Mouse (Mus musculus) G1E (cell line): Measurements from ENCODE around the gene Relch. TPM values are rescaled to one million over a fixed set of nuclear protein-coding genes. Genes with fewer than 3 reads are reported as not detected.

Experiments used
- ATAC-seq: 2 replicates; pipeline ENCODE4 v1.8.0; 2016; ENCODE audit warnings: mild to moderate bottlenecking; ENCODE audit not compliant: insufficient number of reproducible peaks, poor library complexity, low FRiP score, severe bottlenecking; ENCODE audit errors: extremely low read depth
- DNase-seq: peaks from one replicate; pipeline ENCODE4 v3.0.0; 2012; ENCODE audit warnings: low spot score
- H3K27me3 ChIP-seq: 2 replicates; pipeline ENCODE4 v1.6.1; 2012; ENCODE audit warnings: mild to moderate bottlenecking, low read length, inconsistent platforms; ENCODE audit not compliant: insufficient read depth
- H3K36me3 ChIP-seq: replicated peaks from 2 replicates; pipeline ENCODE3; 2012; ENCODE audit warnings: mild to moderate bottlenecking, inconsistent platforms
- H3K4me1 ChIP-seq: 2 replicates; pipeline ENCODE4 v1.6.1; 2012; ENCODE audit warnings: low read depth, low read length, inconsistent platforms, mixed read lengths; ENCODE audit not compliant: insufficient read depth
- H3K4me3 ChIP-seq: 2 replicates; pipeline ENCODE4 v1.5.1; 2012; ENCODE audit warnings: low read depth, mild to moderate bottlenecking, inconsistent platforms, low read length, moderate library complexity, mixed read lengths
- H3K9me3 ChIP-seq: replicated peaks from 2 replicates; pipeline ENCODE4 v1.6.1; 2012; ENCODE audit warnings: inconsistent platforms
- CTCF ChIP-seq: IDR thresholded peaks from 2 replicates; pipeline ENCODE4 v1.5.1; 2012; ENCODE audit warnings: low read depth, low read length, inconsistent platforms, mixed read lengths
- GATA1 ChIP-seq: IDR thresholded peaks from 2 replicates; pipeline ENCODE4 v1.6.1; 2012; ENCODE audit warnings: borderline replicate concordance, low read length, inconsistent platforms, mixed read lengths
- GATA2 ChIP-seq: IDR thresholded peaks from 2 replicates; pipeline ENCODE4 v1.6.1; 2012; ENCODE audit warnings: low read depth, low read length, inconsistent platforms, borderline replicate concordance
- POLR2AphosphoS5 ChIP-seq: IDR thresholded peaks from 2 replicates; pipeline ENCODE4 v1.6.1; 2012; ENCODE audit warnings: low read depth, low read length, inconsistent platforms; ENCODE audit not compliant: insufficient replicate concordance
- TAL1 ChIP-seq: conservative IDR thresholded peaks from 2 replicates; pipeline ENCODE4 v1.6.1; 2012; ENCODE audit warnings: low read depth, low read length, inconsistent platforms, mixed read lengths
- polyA plus RNA-seq: library from polyadenylated mRNA; stranded (reverse); fragments of >175 nt; gene quantifications from 2 replicates; pipeline ENCODE4 v1.2.3, GENCODE M21; 2012
- total RNA-seq, 2 experiments: library from RNA; stranded (forward) in 1 of 2; stranded (reverse) in 1 of 2; fragments of 200-1000 nt in 1 of 2; fragments of >200 nt in 1 of 2; fragmentation: Nextera tagmentation in 1 of 2; gene quantifications; 2 replicates each; pipeline ENCODE4 v1.2.3; 2014 to 2017

The Relch gene
- total and polyA plus RNA-seq, 3 experiments: 40.8 to 83.2 (median 76.6) TPM

DNA sequence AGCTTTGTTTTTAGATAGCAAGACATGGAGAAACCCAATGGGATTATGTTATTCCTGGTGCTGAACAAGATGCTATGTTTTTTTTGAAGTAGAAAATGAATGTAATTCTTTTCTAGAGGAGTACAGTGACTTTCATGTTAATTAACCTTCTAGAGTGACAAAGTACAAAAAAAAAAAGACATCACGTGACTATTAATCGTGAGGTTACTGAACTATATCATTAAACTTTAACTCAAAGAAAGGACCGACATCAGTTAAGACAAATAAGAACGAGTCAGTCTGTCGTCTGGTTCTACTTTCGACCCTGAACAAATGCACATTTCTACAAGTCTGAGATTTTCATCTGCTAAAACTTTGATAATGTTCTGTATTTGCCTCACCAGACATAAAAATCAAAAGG lies 74.7 kb downstream of the Relch start:
- H3K4me3 ChIP-seq: no peak overlapping the region
- H3K27me3 ChIP-seq: no peaks in the 10 kb centered on the region
- no peaks in the 10 kb centered on the region for H3K9me3 ChIP-seq
- no peak for ATAC-seq
- peaks cover 54% of the 10 kb centered on the region for H3K36me3 ChIP-seq
- DNase-seq: no peak
- H3K4me1 ChIP-seq: no peaks in the 10 kb centered on the region
- no peak for TF ChIP-seq GATA2
- TF ChIP-seq GATA1: no peak
- no peak for TF ChIP-seq POLR2AphosphoS5
- TF ChIP-seq CTCF: no peak
- TF ChIP-seq TAL1: no peak

DNA sequence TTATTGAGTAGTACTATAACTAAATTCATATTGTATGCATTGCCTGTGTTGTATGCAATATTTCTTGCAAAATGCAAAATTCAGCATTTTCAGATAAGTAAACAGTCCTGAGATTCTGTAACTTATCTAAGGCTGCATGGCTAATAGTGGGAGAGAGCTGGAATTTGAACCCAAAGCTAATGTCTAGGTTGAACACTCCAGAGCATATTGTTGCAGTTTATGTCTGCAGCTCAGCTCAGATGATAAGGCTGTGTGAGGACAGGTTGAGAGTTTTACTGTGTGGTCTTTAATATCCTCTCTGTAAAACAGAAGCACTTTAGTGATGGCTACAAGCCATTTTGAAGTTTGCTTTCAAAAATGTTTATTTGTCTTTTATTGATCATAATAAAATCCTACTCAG lies 75.8 kb downstream of the Relch start:
- Histone ChIP-seq H3K4me3 (no peak overlapping the region), H3K9me3 (no peaks in the 10 kb centered on the region), H3K27me3 (no peaks in the 10 kb centered on the region), H3K36me3 (peaks cover 58% of the 10 kb centered on the region), H3K4me1 (no peaks in the 10 kb centered on the region)
- TF ChIP-seq TAL1 (no peak), CTCF (no peak), GATA2 (no peak), GATA1 (no peak), POLR2AphosphoS5 (no peak)
- no peak for DNase-seq
- no peak for ATAC-seq

- no peak for TF ChIP-seq GATA1
- DNase-seq (no peak), ATAC-seq (no peak)
- Histone ChIP-seq H3K27me3 (no peaks in the 10 kb centered on the region), H3K4me1 (no peaks in the 10 kb centered on the region), H3K36me3 (peaks cover 64% of the 10 kb centered on the region), H3K9me3 (no peaks in the 10 kb centered on the region), H3K4me3 (no peak overlapping the region)
These were observed 78.8 kb downstream of the Relch start for GRCm38 (mm10) chr1:105742481-105742880.

DNA sequence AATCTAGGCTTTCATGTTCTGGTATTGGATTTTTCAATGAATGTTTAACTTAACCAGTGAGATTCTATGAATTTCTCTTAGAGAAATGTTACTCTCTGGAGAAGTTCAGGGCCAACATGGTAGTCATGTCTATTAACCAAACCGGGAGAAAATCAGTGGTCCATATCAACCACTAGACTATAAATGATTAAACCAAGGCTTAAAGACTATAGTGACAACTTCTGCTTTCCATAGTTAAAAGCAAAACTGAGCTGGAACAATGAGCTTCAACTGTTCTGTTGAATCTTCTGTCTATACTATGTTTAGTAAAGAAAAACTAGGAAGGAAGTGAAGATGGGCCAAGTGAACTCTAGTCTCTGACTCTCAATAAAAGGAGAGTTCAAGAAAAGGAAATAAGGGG lies 82.8 kb downstream of the Relch start:
- no peaks in the 10 kb centered on the region for H3K4me1 ChIP-seq
- H3K27me3 ChIP-seq: no peaks in the 10 kb centered on the region
- no peaks in the 10 kb centered on the region for H3K9me3 ChIP-seq
- ATAC-seq (no peak), DNase-seq (no peak)
- H3K4me3 ChIP-seq: no peak overlapping the region
- H3K36me3 ChIP-seq: peaks cover 75% of the 10 kb centered on the region
- no peak for TF ChIP-seq GATA1
- no peak for TF ChIP-seq TAL1
- TF ChIP-seq POLR2AphosphoS5: no peak
- no peak for TF ChIP-seq CTCF
- TF ChIP-seq GATA2: no peak

GRCm38 (mm10) chr1:105746858-105747596 lies 83.4 kb downstream of the Relch start:
- DNase-seq: no peak
- H3K27me3 ChIP-seq: no peaks in the 10 kb centered on the region
- H3K36me3 ChIP-seq: peaks cover 75% of the 10 kb centered on the region
- TF ChIP-seq POLR2AphosphoS5 (no peak), TAL1 (no peak), CTCF (no peak), GATA1 (no peak), GATA2 (no peak)
- H3K9me3 ChIP-seq: no peaks in the 10 kb centered on the region
- H3K4me3 ChIP-seq: no peak overlapping the region
- ATAC-seq: no peak
- H3K4me1 ChIP-seq: no peaks in the 10 kb centered on the region

DNA sequence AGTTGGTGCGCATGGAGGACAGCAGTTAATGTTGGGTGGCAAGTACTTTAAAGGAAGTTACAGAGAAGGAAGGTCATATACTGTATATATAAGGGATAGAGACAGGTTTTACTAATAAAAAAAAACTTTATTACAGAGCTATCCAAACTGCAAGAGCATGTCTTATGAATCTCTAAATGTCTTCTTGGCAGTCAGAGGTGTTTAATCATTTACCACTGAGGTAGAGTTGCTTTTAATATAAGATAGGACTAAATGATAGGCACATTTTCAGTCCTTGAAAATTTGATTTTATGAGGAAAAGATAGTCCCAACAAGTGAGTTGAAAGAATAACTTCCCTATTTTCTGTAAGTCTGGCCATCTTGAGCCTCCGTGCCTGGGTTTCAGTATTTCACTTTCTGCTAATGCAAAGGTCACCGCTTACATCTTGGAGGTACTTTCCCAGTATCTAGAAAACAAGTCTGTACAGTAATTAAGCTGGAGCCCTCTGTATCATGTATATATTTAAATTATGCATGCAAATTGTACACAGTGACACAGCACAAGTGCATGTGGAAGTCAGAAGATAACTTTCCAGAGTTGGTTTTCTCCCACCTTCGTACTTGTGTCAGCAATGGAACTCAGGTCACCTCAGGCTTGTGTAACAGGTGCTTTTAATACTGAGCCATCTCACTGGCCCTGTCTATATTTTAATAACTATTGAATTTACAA lies 84.6 kb downstream of the Relch start:
- TF ChIP-seq GATA1: no peak
- TF ChIP-seq TAL1: no peak
- TF ChIP-seq GATA2: no peak
- no peak for TF ChIP-seq POLR2AphosphoS5
- no peak for TF ChIP-seq CTCF
- no peak overlapping the region for H3K4me3 ChIP-seq
- no peaks in the 10 kb centered on the region for H3K27me3 ChIP-seq
- H3K4me1 ChIP-seq: no peaks in the 10 kb centered on the region
- peaks cover 80% of the 10 kb centered on the region for H3K36me3 ChIP-seq
- ATAC-seq (no peak), DNase-seq (no peak)
- no peaks in the 10 kb centered on the region for H3K9me3 ChIP-seq
